Mouse (Mus musculus): ENCODE results near the gene Sorcs2. TPM values are rescaled to one million over a fixed set of nuclear protein-coding genes. Genes with fewer than 3 reads are reported as not detected.

Sorcs2 gene
- total RNA-seq, 2 experiments from 2014 or later, result 58.4 to 58.7 TPM

DNA sequence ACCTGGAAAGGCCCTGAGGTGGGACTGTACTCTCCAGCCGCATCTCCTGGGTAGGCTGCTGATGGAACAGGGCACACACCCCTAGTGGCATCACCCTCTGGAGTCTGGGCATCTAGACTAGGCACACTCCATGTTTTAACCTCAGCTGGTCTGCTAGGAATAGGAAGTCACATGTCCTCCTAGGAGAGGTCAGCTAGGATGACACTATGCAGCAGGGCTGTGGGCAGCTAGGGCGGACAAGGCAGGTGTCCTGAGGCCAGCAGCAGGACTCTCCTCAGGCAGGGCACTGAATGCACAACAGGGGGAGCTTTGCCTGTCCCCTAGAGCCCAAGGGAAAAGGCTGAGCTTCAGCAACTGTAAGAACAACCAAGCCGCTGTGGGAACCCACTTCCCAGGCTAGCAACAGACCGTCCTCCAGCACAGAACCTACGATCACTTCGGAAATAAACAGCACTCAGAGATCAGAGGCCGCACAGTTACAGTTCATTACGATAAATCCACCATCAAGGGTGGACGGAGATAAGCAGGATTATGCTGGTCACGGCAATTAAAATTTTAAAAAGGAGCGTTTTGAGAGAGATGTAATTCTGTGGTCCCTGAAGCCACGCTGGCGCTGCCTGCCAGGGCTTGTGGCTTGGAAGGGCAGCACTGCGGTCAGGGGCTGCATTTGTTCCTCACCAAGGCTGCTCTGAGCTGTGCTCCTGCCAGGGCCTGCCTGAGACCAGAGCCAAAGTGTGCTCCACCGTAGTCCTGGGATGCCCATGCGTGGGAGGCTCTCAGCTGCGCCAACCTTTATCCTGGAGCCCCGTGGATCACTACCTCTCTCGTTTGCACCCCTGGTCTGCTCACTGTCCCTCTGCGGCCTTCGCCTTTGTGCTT is 232.3 kb downstream of the Sorcs2 start:
- no peak for DNase-seq (ENCODE audit: extremely low spot score in 1 of 2, low spot score in 2 of 2)
- intact Hi-C loops (cut with DNase I), result no loop called here

GRCm38 (mm10) chr5:36154879-36155485 is 243.0 kb downstream of the Sorcs2 start:
- intact Hi-C loops (cut with DNase I), result no loop called here
- DNase-seq (ENCODE audit: extremely low spot score in 1 of 2, low spot score in 2 of 2), result no peak

- no peak for DNase-seq (ENCODE audit: extremely low spot score in 1 of 2, low spot score in 2 of 2)
- intact Hi-C loops (cut with DNase I), result no loop called here
Measured at GRCm38 (mm10) chr5:36153261-36153660, 244.7 kb downstream of the Sorcs2 start.

DNA sequence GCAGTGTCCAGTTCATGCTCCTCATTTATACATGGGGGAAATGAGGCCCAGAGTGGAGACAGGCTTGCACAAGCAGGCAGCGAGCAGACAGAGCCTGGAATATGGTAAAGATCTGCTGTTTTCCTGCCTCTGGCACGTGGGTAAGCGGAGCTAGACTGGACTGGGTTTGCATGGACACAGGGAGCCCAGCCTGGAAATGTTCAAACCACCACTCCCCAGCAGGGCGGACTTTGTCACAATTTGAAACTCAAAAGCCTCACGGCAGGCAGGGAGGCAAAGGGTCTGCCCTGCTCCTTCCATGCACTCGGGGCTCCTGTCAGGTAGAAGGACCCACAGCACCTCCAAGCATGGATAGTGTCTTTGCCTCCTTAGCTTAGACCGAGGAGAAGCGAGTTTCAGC is 246.9 kb downstream of the Sorcs2 start:
- intact Hi-C loops (cut with DNase I), result no loop called here
- DNase-seq (ENCODE audit: extremely low spot score in 1 of 2, low spot score in 2 of 2), result no peak

DNA sequence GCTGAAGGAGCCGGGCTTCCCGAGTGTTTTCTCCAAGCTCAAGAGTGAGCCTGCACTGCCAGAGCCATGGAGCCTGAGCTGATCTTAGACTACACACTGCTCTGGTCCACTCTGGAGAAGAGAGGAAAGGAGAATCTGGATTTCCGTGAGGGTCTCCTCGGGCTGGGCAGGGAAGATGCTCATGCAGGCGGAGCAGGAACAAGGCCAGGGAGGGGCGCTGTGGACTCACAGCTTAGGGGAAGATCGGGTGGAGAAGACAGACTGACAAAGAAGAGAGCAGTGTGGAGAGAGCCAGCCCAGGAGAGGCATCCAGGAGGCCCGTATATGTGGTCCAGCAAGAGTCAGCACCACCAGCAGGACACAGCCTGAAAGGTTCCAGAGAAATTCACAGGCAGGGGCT is 248.8 kb downstream of the Sorcs2 start:
- DNase-seq (ENCODE audit: extremely low spot score in 1 of 2, low spot score in 2 of 2), result no peak
- intact Hi-C loops (cut with DNase I), result no loop called here

- no peak for DNase-seq (ENCODE audit: extremely low spot score in 1 of 2, low spot score in 2 of 2)
- intact Hi-C loops (cut with DNase I), result no loop called here
Measured at GRCm38 (mm10) chr5:36146589-36146988, 251.3 kb downstream of the Sorcs2 start.

DNA sequence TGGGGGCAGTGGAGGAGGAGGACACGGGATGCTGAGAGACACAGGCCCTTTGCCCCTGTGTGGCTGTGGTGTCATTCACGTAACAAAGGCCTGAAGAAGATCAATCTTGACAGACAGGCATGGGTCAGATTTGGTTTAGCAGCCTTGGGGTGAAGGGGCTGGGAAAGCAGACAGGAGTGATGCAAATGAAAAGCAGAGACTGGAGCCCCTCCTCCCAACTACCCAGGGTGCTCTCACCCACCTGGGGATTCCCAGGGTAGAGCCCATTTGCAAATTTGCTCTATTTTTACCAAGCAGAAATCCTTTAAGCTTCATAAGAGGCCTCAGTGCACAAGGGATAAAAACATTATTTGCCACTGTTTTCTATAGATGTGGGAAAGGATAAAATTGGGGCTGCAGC is 253.4 kb downstream of the Sorcs2 start:
- intact Hi-C loops (cut with DNase I), result no loop called here
- DNase-seq (ENCODE audit: extremely low spot score in 1 of 2, low spot score in 2 of 2), result no peak

DNA sequence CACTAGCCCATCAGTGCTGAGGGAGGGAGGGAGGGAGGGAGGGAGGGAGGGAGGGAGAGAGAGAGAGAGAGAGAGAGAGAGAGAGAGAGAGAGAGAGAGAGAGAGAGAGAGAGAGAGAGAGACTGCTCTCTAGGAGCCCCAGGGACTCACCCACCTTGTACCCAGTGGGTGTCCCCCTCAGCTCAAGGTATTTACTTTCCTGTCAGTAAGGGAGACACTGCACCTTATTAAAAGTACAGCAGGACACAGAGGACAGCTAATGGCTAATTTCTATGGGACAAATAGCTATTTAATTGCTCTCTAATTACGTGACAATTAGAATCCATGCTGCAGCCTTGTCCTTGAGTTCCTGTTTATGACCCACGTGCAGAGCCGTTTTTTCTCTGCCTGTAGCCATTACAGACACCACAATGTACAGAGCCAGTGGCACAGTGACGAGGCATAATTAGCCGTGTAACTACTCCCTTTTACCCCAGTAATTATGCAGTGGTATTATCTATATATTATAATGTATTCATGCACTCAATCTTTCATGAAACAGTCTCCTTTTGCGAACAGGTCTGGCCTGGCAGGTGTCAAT is 256.2 kb downstream of the Sorcs2 start:
- DNase-seq (ENCODE audit: extremely low spot score in 1 of 2, low spot score in 2 of 2), result no peak
- intact Hi-C loops (cut with DNase I), result no loop called here

- DNase-seq (ENCODE audit: extremely low spot score in 1 of 2, low spot score in 2 of 2), result no peak
- intact Hi-C loops (cut with DNase I), result no loop called here
Measured at GRCm38 (mm10) chr5:36141112-36141511, 256.8 kb downstream of the Sorcs2 start.

GRCm38 (mm10) chr5:36139766-36140165 is 258.2 kb downstream of the Sorcs2 start:
- intact Hi-C loops (cut with DNase I), result no loop called here
- no peak for DNase-seq (ENCODE audit: extremely low spot score in 1 of 2, low spot score in 2 of 2)

DNA sequence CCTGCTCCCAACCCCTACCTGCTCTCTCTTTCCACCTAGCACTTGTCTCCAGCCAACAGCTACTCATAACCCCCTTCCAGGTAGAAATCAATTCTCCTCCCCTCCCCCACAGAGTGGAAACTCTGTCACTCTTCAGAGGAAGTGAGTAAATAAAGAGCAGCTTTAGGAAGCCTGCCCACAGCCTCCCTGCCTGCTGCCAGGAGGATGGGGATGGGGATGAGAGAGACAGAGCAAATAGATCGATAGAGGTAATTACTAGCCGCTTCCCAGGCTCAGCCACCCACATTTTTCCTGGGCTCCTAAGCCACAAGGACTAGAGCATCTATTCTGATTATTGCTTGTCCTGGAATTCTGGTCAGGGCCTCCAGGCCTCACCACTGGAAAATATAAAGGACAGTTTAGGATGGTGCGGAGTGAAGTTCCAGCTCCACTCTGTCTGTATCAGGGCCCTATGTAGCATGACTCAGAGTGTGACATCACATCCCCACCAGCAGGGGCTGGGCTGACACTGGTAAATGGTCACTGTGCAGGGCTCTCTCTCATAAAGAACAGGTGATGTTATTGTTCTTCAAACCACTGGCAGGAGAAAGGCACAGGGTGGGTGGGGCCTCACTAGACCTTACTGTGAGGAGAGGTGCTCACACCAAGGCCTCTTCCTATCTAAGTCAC is 261.9 kb downstream of the Sorcs2 start:
- DNase-seq (ENCODE audit: extremely low spot score in 1 of 2, low spot score in 2 of 2), result no peak
- intact Hi-C loops (cut with DNase I), result no loop called here

DNA sequence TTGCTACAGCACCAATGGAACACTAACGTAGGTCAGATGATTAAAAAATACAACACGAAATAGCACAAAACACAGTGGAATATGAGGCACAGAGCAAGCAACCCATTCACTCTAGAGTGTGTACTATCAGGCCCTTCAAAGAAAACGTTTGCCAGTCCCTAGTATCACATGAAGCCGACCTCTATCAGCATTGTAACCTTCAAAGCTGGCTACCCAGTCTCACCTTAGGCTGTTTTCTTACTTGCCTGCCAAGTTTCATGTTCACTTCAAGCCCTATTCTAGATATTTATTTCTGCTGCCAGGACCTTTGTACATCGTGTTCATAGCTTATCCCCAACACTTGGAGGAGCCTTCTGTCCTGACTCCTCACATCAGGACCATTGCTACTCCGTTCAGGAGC is 263.6 kb downstream of the Sorcs2 start:
- intact Hi-C loops (cut with DNase I), result no loop called here
- DNase-seq (ENCODE audit: extremely low spot score in 1 of 2, low spot score in 2 of 2), result no peak

DNA sequence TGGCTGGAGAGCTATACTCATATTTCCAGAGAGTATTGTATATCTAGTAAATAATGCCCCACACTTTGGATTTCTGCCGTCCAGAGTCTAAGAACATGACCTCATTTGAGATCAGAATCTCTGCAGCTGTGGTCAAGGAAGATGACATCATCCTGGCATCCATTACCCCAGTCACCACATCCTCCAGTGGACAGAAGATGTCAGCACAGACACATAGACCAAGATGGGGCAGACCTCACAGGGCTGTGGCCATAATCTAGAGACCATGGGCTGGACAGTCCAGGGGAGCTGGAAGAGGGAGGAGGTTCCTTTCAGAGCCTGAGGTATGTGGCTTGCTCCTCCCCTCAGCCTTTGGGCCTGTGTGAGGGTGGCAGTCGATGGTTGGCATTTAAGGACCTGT is 264.0 kb downstream of the Sorcs2 start:
- intact Hi-C loops (cut with DNase I), result no loop called here
- DNase-seq (ENCODE audit: extremely low spot score in 1 of 2, low spot score in 2 of 2), result no peak

DNA sequence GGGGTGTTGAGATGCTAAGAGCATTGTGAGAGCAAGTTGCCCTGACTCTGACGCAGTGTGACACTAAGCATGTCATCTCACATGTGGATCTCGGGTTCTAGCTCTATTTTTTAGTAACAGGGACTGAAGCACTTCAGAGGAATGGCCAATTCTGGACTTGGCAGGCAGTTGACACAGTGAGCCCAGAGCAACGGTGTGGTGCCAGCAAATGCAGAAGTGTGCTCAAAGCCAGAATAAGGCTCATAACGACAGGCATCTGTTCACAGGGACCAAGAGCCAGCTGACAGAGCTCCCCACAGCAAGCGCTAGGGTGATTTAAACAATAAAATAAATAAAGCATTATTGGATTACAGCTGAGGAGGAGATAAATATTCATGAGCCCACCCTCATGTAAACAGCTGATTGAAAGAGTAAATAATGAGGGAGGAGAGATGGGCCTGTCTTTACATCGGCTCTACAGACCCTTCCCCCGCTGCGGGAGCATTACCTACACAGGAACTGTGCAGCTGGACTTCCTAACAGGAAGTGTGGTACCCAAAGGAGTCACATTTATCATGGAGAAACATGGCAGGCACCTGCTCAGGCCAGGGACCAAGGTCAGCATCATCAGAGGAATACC is 267.4 kb downstream of the Sorcs2 start:
- intact Hi-C loops (cut with DNase I), result no loop called here
- DNase-seq (ENCODE audit: extremely low spot score in 1 of 2, low spot score in 2 of 2), result peak in 1 of 2 experiments; percentile 46

DNA sequence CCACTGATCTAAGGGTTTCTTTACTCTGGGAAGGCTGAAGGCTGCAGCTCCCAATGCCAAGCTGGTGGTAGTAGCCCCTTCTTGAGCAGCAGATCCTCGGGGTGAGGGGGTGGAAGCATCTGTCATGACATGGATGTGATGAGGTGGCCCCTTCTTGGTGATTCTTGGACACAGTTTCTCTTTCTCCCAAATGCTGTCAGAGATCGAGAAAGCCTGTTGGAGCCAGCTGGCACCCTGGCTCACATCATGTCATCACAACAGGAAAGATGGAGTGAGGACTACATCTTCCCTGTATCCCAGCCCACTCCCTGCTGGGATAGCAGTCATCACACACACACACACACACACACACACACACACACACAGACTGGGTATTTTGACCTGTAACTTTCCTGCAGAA is 268.3 kb downstream of the Sorcs2 start:
- no peak for DNase-seq (ENCODE audit: extremely low spot score in 1 of 2, low spot score in 2 of 2)
- intact Hi-C loops (cut with DNase I), result no loop called here

GRCm38 (mm10) chr5:36128513-36128912 is 269.4 kb downstream of the Sorcs2 start:
- intact Hi-C loops (cut with DNase I), result no loop called here
- DNase-seq (ENCODE audit: extremely low spot score in 1 of 2, low spot score in 2 of 2), result no peak

GRCm38 (mm10) chr5:36124993-36125392 is 272.9 kb downstream of the Sorcs2 start:
- intact Hi-C loops (cut with DNase I), result no loop called here
- no peak for DNase-seq (ENCODE audit: extremely low spot score in 1 of 2, low spot score in 2 of 2)

- no peak for DNase-seq (ENCODE audit: extremely low spot score in 1 of 2, low spot score in 2 of 2)
- intact Hi-C loops (cut with DNase I), result no loop called here
Measured at GRCm38 (mm10) chr5:36122987-36123386, 275.0 kb downstream of the Sorcs2 start.

DNA sequence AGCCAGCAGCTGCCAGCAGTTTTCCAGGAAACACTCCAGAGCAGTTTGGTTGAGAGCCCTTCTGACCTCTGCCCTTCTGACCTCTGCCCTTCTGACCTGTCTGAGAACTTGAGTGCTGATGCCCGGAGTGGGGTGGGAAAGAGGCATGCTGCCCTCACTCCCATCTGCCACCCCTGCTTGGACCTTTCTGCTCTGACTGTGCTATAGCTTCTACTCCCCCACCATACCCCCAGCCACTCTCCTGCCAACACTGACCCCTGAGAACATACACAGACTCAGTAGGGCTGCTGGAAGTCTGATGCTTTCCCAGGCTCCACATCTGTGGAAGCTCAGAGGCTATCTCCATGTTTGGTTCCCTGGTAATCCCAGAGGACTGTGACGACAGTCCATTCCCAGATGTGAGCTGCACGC is 277.0 kb downstream of the Sorcs2 start:
- DNase-seq (ENCODE audit: extremely low spot score in 1 of 2, low spot score in 2 of 2), result peak in 1 of 2 experiments; percentile 41
- intact Hi-C loops (cut with DNase I), result no loop called here

All from left cerebral cortex, postnatal 10 days (tissue).